Mouse (Mus musculus) heart, adult 18-20 months (tissue): ENCODE data around the gene Olfr224. TPM values are rescaled to one million over a fixed set of nuclear protein-coding genes. Genes with fewer than 3 reads are reported as not detected.
A peak's percentile ranks its signal among the peaks of the same experiment; 100 is the strongest.
"Not testable (repeated sequence)": the region's sequence is repeated elsewhere in the genome, so short reads cannot be mapped to it uniquely, and the experiment has no call there.

Experiments
- DNase-seq, 2 experiments: peaks; one replicate each; pipeline ENCODE4 v3.0.0; 2021 to 2022; ENCODE audit warnings: mixed read lengths in 1 of 2
- long read RNA-seq, 2 experiments: library from polyadenylated mRNA; stranded (forward); transcript quantifications; one replicate each; pipeline ENCODE4 v2.0.0; 2021
- total RNA-seq, 2 experiments: library from RNA; stranded (reverse); gene quantifications; 2 replicates each; pipeline ENCODE4 v1.2.3; 2021

The Olfr224 gene
- total RNA-seq: not detected
- long read RNA-seq, experiment 1: 0 reads
- long read RNA-seq, experiment 2: 0 reads

- DNase-seq: peak; percentile 15 to 17
These were observed at the start of gene Olfr224 for GRCm38 (mm10) chr11:58570405-58570804. Gene Olfr224, minus strand, starts transcription at chr11:58570553.

- DNase-seq: no peak
These were observed 48.4 kb upstream of the Olfr224 start for GRCm38 (mm10) chr11:58618793-58619192.

- DNase-seq: peak in 1 of 2 experiments; percentile 16
These were observed 48.0 kb upstream of the Olfr224 start for GRCm38 (mm10) chr11:58618369-58618768.

GRCm38 (mm10) chr11:58615975-58616374, 45.6 kb upstream of the Olfr224 start, which contains the start of gene 2210407C18Rik:
Gene 2210407C18Rik, minus strand, starts transcription at chr11:58616075.
- DNase-seq: no peak

GRCm38 (mm10) chr11:58614526-58614925, 44.2 kb upstream of the Olfr224 start:
- DNase-seq: no peak

- DNase-seq: no peak
These were observed 43.0 kb upstream of the Olfr224 start for GRCm38 (mm10) chr11:58613359-58613758.

GRCm38 (mm10) chr11:58607030-58607429, 36.7 kb upstream of the Olfr224 start:
- no peak for DNase-seq

- no peak for DNase-seq
These were observed 36.0 kb upstream of the Olfr224 start for GRCm38 (mm10) chr11:58606177-58606919.

- DNase-seq: peak; percentile 34 to 44
These were observed 34.9 kb upstream of the Olfr224 start for GRCm38 (mm10) chr11:58605228-58605627.

- no peak for DNase-seq
These were observed 34.3 kb upstream of the Olfr224 start for GRCm38 (mm10) chr11:58604688-58605087.

GRCm38 (mm10) chr11:58602800-58603560, 32.6 kb upstream of the Olfr224 start:
- DNase-seq: no peak

GRCm38 (mm10) chr11:58602062-58602461, 31.7 kb upstream of the Olfr224 start:
- DNase-seq: no peak

GRCm38 (mm10) chr11:58597837-58598236, 27.5 kb upstream of the Olfr224 start:
- no peak for DNase-seq

GRCm38 (mm10) chr11:58594814-58595213, 24.5 kb upstream of the Olfr224 start, which contains the start of gene Olfr324:
Gene Olfr324, plus strand, starts transcription at chr11:58595114.
- no peak for DNase-seq

- no peak for DNase-seq
These were observed 18.4 kb upstream of the Olfr224 start for GRCm38 (mm10) chr11:58588620-58589250.

- peak; percentile 9 to 74 for DNase-seq
These were observed 17.6 kb upstream of the Olfr224 start for GRCm38 (mm10) chr11:58587898-58588348.

- DNase-seq: no peak
These were observed 8.3 kb upstream of the Olfr224 start for GRCm38 (mm10) chr11:58578636-58579035.

GRCm38 (mm10) chr11:58577430-58577829, 7.1 kb upstream of the Olfr224 start, which contains the start of gene Olfr325:
Gene Olfr325, plus strand, starts transcription at chr11:58577730.
- DNase-seq: no peak

GRCm38 (mm10) chr11:58555536-58555935, 14.8 kb downstream of the Olfr224 start, which contains the start of gene Olfr328:
Gene Olfr328, minus strand, starts transcription at chr11:58555636.
- no peak for DNase-seq

- DNase-seq: no peak
These were observed 24.0 kb downstream of the Olfr224 start, which contains the start of gene Olfr329-ps for GRCm38 (mm10) chr11:58546322-58546721. Gene Olfr329-ps, minus strand, starts transcription at chr11:58546422.

- DNase-seq: not testable (repeated sequence)
These were observed 35.6 kb downstream of the Olfr224 start, which contains the start of gene Olfr330 for GRCm38 (mm10) chr11:58534736-58535135. Gene Olfr330, minus strand, starts transcription at chr11:58534836.

GRCm38 (mm10) chr11:58519756-58520155, 50.6 kb downstream of the Olfr224 start:
- DNase-seq: peak; percentile 12 to 18
